Mouse (Mus musculus) c-Kit-negative CD71-positive TER-119-positive erythroid progenitor cells, embryonic 14.5 days (primary cell): ENCODE results near the gene F13b.

Source experiments
- DNase-seq: peaks from one replicate; pipeline ENCODE4 v3.0.0-alpha.2; 2013; ENCODE audit warnings: low read depth, low spot score

F13b gene

DNA sequence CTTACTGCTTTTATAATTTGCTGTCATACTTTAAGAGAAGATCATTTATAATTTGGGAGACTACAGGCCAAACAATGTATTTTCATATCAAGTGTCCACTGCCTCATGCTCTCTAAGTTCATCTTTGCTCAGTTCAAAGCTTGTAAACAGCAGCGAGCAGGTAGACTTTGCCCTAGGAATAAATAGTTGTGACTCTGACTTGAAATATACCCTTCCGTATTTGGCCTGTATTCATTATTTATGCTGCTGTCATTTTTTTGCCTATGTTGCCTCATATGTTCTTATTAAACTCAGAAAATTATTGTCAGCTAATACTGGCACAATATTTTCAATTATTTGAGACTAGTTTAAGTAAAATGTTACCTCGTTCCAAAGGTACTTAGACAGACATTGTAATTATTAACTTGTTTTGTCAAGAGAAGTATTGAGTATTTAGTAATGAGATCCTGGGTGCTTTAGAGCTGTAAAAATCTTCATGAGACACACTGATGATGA, at the start of gene F13b:
F13b (plus strand) TSS at position 445 of the 495 bp plus-strand sequence.
- no peak for DNase-seq

DNA sequence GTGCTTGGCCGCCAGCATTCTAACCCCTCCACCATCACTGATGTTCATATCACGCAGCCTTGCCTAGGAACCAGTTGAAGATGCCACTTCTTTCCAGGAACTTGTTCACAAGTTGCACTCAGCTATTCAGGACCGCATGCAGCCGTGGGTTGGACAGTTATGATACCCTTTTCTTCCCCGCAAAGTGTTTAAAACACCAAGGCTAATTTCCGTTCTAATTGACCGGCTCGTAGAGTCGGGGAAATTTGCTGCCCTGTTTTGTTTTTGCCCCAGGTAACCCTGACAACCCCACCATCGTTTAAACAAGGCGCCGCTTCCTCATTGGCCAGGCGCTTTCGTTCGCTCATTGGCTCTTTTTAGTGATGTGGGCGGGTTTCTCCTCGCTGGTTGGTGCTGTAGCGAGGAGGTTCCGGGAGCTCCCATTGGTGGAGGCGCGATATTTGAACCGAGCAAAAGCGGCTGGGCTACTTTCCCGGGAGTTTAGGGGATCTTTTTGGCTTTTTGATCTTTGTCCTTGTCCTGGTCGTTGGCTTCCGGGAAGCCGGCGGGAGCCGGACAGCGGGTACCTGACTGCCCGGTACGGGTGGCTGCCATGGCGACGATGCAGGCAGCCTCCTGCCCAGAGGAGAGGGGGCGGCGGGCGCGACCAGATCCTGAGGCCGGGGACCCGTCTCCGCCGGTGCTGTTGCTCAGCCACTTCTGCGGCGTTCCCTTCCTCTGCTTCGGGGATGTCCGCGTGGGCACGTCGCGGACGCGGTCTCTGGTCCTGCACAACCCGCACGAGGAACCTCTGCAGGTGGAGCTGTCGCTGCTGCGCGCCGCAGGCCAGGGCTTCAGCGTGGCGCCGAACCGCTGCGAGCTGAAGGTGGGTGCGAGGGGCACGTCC, 46.9 kb upstream of the F13b start, which contains the start of gene Aspm:
Aspm (plus strand) TSS at position 433 of the 886 bp plus-strand sequence.
- peak; percentile 96 for DNase-seq

DNA sequence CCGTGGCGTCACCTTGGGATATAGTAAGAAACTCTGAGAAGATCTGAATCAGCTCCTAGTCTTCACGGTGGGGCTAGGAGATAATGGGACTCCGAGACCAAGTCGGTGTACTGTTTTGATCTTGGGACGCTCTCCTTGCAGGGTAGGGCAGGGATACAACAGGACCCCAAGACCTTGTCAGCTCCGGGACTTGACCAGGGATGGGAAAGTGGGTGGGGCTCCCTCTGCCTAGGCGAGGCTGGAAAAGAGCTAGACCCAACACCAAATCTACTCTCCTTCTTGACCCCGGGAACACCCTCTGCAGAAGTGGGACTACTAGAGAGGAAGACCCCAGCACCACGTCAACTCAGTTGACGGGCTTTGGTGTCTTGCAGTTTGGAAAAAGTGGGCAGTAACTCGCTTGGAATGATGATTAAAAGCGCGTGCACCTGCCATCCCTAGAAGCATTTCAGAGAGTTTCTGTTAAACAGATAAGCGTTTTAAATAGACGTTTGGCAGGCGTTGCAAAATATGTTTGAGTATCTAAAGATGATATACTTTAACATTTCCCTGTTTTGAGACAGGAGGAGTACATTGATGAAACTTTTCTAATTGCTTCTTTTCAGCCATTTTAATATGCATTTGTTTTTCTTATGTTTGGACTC, 46.2 kb upstream of the F13b start:
- peak; percentile 40 for DNase-seq

DNA sequence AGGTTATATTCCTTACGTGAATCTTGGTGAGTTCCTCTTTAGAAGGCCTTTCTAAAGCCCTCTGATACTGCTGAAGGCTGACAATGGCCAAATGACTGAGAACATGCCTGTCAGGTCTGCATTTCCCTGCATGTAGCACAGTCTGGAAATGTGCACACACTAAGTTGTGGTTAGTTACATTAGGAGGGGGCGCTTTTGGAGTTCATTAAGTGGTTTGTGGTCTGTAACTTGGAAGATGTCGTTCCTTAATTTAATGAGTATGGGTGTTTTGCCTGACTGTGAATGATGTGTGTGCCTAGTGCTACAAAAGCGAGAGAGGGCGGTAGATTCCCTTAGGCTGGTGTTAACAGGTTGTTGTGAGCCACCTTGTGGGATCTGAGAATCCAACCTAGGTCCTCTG, 40.7 kb upstream of the F13b start:
- DNase-seq, result no peak

DNA sequence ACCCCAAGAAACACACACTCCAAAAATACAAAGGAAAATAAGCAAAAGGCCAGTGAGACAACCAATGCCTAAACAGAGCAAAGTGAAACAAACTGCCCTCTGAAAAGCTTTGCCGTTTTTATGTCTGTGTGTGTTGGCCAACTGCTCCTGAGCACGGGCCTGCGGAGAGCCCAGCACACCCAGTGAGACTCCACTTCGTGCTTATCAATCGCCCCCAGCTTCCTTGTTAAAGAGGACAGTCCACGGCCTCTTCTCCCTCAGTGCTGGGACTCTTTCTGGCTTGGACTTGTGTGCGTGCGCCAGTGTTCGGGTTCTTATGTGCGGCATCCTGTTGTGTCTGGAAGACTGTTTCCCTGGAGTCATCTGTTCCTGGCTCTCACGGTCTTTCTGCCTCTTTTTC, 35.6 kb upstream of the F13b start:
- DNase-seq, result no peak

DNA sequence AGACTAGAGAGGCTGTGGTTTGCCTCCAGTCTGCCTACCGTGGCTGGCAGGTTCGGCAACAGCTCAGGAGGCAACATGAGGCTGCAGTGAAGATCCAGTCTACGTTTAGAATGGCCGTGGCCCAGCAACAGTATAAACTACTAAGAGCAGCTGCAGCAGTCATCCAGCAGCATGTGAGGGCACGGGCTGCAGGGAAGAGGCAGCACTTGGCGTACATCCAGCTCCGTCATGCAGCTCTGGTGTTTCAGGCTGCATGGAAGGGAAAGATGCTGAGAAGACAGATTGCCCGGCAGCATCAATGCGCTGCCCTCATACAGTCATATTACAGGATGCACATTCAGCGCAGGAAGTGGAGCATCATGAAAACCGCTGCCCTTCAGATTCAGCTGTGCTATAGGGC, 22.6 kb upstream of the F13b start:
- DNase-seq, result no peak

DNA sequence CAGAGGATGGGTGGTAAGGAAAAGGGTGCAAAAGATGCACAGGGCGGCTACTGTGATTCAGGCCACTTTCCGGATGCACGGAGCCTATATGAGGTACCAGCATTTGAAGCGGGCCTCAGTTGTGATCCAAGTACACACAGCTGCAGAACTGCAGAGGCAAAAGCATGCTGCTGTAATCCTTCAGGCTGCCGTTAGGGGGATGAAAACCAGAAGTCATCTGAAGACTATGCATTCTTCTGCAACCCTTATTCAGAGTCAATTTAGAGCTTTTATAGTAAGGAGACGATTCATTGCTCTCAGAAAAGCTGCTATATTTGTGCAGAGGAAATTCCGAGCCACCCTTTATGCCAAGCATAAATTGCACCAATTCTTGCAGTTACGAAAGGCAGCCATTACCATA, 21.3 kb upstream of the F13b start:
- DNase-seq, result no peak

DNA sequence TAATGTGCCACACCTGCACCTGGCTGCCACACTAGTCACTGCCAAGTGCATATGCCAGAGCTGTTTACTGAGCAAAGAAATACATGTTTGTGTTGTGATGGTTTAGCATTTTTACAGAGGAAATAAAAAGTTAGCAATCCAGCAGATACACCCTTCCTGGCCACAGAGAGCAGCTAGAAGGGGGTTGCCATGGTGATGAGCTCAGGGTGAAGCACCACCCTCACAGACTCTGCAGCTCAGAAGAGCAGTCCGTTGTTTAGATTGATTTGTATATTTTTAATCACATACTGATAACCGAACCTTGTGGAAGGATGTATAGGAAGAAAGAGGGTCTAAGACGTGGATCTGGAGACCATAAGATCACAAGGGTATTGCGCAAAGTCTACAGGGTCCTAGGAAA, 20.4 kb upstream of the F13b start:
- DNase-seq, result no peak

DNA sequence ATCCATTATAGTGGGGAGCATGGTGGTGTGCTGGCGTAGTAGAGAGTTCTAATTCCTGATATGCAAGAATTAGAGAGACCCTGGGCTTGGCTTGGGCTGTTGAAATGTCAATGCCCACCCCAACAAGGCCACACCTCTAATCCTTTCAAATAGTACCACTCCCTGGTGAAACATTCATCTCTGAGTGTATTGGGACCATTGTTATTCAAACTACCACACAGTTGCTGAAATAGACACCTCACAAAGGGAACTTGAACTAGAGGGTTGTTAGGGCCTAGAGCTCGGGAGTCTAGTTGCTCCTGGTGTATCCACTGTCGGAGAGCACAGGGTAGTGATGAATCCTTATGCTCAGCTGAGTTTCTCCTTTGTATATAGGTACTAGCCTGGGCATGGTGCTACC, 6.9 kb upstream of the F13b start:
- DNase-seq, result no peak

DNA sequence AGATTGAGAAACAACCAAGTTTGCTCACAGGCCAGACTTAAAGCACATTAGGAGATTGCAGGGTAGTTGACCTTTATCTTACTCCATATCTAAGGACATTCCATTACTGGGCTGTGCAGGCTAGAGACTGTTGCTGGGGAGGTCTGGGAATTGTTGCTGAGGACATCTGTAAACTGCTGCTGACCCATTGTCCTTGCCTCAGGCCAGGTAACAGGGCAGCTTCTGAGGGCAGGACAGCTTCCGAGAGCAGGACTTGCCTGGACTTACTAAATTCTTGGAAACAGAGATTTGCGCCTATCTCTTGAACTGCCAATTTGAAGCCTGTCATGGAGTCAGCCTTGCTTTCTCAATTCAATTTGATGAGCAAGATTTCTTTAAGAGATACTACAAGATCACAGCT, 6.1 kb upstream of the F13b start:
- no peak for DNase-seq

DNA sequence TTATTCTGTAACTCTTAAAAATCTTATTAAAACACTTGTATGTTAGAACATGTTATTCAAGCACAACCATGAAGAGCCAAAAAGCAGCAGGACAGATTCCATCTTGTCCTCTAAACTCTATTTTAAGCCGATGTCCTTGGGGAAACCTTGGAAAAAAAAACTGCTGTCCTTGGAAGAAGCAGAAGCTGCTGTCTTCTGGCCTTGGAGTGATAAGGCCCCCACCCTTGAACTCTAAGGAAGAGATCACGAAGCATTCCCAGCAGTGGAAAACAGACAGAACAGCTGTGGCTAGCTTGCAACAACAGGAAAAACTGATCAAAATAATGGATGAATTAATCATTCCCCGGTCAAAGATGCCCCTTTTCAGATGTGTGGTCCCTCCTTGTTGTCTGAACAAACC, 5.3 kb upstream of the F13b start:
- no peak for DNase-seq

DNA sequence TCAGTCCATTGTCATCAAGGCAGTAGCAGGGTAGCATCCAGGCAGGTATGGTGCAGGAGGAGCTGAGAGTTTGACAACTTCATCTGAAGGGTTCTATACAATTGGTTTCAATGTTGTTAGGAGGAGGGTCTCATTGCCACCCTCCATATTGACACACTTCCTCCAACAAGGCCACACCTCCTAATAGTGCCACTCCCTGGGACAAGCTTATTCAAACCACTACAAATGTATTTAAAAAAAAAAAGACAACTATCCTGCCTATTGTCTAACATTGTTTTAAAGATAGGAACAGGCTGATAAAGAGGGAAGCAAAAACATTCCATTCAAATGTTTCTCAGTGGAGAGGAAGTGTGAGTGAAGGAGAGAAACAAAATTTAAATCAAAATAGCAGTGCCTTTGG, 1.8 kb upstream of the F13b start:
- DNase-seq, result no peak

DNA sequence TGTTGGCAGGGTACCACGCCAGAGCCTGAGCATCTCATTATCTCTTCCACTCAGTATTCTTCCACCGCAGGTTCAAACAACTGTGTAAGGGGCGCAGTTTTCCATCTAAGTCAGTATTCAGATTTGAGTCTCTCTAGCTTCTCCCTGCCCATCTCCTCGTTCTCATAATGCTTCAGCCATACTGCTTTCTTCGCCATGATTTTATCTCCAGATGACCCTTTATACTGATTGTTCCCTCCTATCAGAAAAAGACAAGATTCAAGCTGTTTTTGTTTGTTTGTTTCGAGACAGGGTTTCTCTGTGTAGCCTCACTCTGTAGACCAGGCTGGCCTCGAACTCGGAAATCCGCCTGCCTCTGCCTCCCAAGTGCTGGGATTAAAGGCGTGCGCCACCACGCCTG, 13.1 kb downstream of the F13b start:
- no peak for DNase-seq

DNA sequence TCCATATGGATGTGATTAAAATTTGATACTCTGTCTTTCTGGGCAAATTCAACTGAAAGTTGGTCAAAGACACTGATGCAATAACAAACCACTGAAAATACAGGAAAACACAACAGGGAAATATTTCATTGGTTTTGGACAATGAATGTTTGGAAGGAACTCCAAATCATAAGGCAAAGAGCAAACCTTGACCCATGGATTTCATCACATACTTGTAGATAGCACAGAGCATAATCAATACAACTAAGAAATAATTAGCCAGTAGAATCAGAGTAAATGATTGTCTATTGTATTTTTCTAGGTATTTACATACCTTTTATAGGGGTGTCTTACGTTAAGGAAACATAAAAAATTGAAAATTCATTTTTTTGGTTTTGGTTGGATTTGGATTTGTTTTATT, 47.0 kb downstream of the F13b start:
- DNase-seq, result no peak

DNA sequence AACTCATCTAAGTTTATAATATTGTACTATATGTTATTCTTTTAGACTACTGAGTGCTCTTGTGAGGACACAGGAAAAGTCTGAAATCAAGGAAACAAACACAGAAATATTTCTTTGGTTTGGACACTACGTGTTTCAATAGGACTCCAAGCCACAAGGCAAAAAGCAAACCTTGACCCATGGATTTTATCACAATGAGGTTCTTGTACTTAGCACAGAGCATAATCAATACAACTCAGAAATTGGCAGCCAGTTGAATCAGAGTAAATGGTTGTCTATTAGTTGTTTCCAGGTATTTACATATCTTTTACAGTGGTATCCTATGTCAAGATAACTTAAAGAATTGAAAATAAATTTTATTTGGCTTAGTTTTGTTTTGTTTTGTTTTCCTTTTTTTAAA, 49.8 kb downstream of the F13b start:
- no peak for DNase-seq

DNA sequence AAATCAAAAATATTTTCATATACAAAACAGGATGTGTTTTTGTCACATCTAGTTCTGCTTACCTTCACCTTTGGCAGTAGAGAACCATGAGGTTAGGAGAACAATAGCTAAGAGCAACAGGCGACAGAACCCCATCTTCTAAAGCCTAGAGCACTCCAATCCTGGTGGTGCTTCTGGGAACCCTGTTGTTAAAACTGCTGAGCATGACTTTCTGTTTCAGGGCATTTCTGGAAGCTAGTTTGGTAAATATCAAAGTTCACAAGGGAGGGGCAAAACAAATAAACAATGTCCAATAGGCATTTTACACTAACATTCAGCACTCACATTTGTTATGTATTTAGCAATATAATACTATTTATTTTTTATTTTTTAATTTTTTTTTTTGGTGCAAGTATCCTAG, 58.5 kb downstream of the F13b start, which contains the start of gene Cfhr1:
Cfhr1 (minus strand) TSS at position 249 of the 400 bp plus-strand sequence.
- no peak for DNase-seq
